Mouse (Mus musculus): ENCODE measurements around the gene Tcp10b.
A peak's percentile ranks its signal among the peaks of the same experiment; 100 is the strongest.
"Not testable (repeated sequence)": the region's sequence is repeated elsewhere in the genome, so short reads cannot be mapped to it uniquely, and the experiment has no call there.

Gene Tcp10b

DNA sequence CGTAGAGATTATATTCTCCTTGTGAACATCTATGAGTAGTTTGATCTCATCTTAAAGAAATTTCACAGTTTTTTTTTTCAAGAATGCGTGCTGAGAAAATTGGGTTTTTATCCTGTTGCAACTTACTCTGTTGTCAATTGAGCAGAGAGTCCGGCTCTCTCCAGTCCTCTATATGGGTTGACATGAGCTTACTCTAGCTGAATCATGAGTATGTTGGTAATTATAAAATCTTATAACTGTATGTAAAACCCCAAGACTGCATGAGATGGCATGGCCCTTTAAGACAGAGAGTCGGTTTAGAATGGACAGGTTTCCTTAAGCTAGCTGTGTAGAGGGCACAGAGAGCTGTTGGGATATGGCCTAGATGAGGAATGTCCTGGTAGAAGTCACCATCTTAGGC is at the start of gene Tcp10b:
Gene Tcp10b, plus strand, starts transcription at position 301 of the 400 bp plus-strand sequence.
- DNase-seq (ENCODE audit: low spot score), result not testable (repeated sequence)

DNA sequence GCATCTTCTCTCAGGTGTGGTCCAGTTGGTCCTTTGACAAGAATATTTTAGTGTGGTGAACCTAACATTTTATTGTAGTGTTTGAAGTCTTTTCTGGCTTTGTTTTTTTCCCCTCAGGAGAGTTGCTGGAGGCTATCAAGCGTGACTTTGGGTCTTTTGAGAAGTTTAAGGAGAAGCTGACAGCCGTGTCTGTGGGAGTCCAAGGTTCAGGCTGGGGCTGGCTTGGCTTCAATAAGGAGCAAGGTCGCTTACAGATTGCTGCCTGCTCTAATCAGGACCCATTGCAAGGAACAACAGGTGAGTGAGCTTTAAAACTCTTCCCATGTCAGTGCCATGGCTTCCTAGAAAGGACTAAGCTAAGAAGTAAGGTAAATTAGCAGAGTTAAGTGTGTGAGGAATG is 47.6 kb upstream of the Tcp10b start:
- no peak for DNase-seq (ENCODE audit: low spot score)

- not testable (repeated sequence) for DNase-seq (ENCODE audit: low spot score)
Measured at GRCm38 (mm10) chr17:13036627-13037192, 24.2 kb upstream of the Tcp10b start.

DNA sequence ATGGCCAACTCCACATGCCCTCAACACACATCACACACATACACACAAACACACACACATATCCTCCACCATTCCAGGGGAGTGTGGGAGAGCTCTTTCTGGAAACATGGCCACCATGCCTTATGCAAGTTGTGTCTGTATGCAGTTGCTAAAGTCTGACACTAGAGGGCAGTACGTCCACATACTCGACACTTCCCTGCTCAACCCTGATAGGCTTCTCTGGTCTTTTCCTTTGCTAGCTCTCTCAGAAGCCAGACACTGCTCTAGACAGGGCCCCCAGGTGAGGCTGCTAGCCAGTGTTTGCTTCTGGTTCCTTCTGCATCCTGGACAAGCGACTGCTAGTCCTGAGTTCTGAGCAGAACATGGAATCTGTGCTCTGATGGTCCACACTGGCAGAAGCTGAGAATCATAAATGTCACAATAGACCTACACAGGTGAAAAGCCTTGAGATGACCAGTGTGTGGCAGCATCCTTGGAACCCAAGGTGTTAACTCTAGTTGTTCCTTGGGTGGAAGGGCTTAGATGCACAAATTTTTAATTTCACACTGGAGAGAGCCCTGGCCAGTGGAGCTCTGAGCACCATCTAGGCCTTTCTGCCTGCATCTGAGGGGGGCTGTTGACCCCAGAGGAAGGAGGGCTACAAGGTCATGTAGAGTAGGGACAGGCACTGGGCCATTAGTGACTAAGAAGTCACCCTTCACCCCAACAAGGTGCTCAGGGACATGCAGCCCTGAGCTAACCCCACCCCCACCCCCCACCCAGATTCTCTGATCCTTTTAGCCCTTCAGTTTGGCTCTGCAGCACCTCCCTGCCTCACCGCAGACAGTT is 16.8 kb upstream of the Tcp10b start:
- DNase-seq (ENCODE audit: low spot score), result peak; percentile 16

DNA sequence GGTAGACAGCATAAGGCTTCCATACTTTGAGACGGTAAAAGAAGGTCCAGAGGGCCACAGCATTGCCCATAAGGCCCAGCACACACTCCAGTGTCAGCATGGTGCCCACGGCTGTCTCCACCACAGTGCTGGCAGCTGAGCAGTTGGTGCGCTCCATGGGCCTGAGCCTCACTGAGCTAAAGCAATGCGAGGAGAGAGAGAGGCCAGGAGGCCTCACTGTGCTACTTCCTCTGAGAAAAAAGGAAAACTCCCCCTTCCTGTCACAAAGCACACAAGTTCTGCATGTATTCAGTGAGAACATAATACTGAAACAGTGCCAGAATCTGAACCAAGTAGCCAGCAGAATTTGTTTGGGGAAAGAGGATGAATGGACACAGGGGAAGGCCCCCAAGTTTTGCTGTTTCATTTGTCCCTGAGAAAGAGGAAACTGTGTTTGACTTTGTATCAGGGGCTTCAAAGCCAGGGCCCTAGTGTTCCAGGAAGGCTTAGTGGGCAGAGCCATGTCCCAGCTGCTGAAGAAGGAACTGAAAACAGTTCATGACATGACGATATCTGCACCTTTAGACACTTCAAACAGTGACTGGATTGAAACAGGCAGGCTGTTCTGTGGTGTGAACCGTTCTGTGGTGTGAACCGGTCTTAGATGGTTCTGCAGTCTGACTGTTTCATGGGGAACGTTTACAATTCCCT is 8.6 kb upstream of the Tcp10b start, which contains the start of gene Gpr31b:
Gene Gpr31b, minus strand, starts transcription at position 173 of the 690 bp plus-strand sequence.
- not testable (repeated sequence) for DNase-seq (ENCODE audit: low spot score)

DNA sequence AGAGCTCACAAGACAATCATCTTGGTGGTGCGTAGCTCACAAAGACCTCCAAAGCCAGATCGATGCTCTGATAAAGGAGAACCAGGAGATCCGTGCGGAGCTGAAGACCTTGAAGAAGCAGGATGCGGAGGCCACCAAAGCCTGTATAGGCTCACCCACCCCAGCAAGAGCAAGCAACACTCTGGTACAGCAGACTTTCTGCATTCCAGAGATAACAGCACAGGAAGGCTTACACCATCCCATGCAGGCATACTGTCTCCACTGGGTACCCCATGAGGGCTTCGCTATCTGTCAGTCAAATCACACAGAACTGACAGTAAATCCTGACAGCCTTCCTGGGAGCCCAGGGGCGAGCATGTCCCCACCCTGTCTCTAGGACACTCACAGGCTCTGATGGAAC is 2.0 kb downstream of the Tcp10b start:
- DNase-seq (ENCODE audit: low spot score), result not testable (repeated sequence)

GRCm38 (mm10) chr17:13067864-13068385 is 7.0 kb downstream of the Tcp10b start:
- not testable (repeated sequence) for DNase-seq (ENCODE audit: low spot score)

GRCm38 (mm10) chr17:13069227-13069626 is 8.3 kb downstream of the Tcp10b start:
- not testable (repeated sequence) for DNase-seq (ENCODE audit: low spot score)

GRCm38 (mm10) chr17:13091510-13091909 is 30.6 kb downstream of the Tcp10b start:
- DNase-seq (ENCODE audit: low spot score), result not testable (repeated sequence)

DNA sequence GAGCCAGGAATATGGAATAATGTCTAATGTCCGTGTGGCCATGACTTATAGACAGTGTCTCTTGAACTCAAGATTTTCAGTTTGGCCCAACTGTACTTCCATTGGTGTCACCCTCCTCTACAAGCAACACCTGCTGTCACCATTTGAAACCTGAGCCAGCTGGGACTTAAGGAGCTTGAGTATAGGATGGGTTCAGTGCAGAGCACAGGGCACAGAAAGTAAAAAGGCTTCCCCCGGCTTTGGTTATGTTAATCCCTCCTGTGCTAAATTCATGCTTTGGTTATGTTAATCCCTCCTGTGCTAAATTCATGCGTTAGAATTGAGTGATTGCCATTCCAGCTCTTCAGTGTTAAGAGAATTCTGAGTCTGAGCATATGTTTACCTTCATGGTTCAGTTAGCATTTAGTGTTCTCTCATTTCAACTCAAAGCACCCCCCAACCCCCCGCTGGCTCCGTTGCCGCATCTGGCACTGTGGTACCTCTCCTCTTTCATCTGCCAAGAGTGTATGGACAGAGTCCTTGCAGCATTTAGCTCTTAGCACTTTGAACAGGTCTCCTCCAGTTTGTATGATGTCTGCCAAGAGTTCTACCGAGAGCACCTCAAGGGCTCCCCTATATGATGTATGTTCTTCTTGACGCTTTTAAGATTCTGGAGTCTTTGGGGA is 31.3 kb downstream of the Tcp10b start:
- DNase-seq (ENCODE audit: low spot score), result not testable (repeated sequence)

- DNase-seq (ENCODE audit: low spot score), result not testable (repeated sequence)
Measured at GRCm38 (mm10) chr17:13092960-13093359, 32.1 kb downstream of the Tcp10b start.

GRCm38 (mm10) chr17:13106563-13106962 is 45.7 kb downstream of the Tcp10b start:
- not testable (repeated sequence) for DNase-seq (ENCODE audit: low spot score)

- not testable (repeated sequence) for DNase-seq (ENCODE audit: low spot score)
Measured at GRCm38 (mm10) chr17:13112504-13113291, 51.8 kb downstream of the Tcp10b start.

- DNase-seq (ENCODE audit: low spot score), result not testable (repeated sequence)
Measured at GRCm38 (mm10) chr17:13123308-13124038, 62.6 kb downstream of the Tcp10b start.

DNA sequence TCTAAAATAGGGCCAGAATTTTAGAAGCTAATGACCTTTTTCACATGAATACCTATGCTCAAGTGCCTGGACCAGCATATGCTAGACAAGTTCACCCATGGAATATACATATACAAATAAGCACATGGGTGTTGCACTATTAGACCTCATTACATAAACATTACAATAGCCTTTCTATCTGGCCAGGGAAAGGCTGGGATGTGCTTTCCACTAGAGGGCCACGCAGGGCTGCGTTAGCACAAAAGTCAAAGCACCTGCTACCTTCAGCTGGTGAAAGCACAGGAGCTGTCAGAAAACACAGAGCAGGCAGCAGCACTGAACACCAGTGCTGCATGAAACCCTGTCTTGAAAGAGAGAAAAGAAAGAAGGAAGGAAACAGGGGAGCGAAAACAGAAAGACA is 63.3 kb downstream of the Tcp10b start:
- DNase-seq (ENCODE audit: low spot score), result not testable (repeated sequence)

GRCm38 (mm10) chr17:13129324-13129723 is 68.4 kb downstream of the Tcp10b start:
- DNase-seq (ENCODE audit: low spot score), result not testable (repeated sequence)

DNA sequence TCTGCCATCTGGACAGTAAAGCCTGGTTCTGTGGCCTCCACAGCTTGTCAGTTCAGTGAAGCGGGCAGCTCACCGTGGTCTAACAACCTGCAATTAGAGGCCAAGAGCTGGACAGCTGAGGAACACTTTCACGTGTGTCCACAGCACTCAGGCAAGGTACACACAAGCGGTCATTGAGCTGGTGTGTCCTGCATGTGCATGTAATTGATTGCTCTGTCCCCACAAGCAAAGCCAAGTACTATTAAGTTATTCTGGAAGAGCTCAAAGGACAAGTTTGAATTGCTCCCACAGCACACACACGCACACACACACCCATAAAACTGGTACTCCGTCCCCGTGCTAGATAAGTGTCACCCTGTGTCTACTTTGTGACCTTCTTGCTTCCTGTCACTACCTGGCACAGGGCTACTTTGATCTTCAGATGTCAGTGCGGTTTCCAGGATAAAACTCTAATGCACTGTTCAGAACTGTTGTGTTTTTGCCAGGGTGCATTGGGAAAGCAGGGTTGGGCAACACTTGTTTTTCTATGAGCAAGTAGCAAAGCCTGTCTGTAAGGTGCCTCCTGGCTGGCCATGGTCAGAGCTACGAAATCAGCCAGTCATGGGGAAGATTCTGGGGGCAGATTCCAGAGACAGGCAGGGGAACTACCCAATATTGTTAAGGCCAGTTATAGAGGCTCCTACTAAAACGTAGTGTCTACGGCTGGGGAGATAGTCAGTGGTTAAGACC is 69.0 kb downstream of the Tcp10b start:
- DNase-seq (ENCODE audit: low spot score), result not testable (repeated sequence)

GRCm38 (mm10) chr17:13131710-13132109 is 70.8 kb downstream of the Tcp10b start, which contains the start of gene Unc93a:
Gene Unc93a (minus strand): TSS chr17:13131810.
- not testable (repeated sequence) for DNase-seq (ENCODE audit: low spot score)
